Comparison of ENCODE assay signal across 9 mouse cellular contexts in genomic region chr11:72266207-72266959, GRCm38 (mm10). TPM values are rescaled to one million over a fixed set of nuclear protein-coding genes. Genes with fewer than 3 reads are reported as not detected.
DNase-seq lines count a peak whose midpoint lies in the region; ATAC-seq and TF ChIP-seq lines count a peak whose summit lies in the region.
"Had no signal": no experiment of that assay in that cellular context is flagged by ENCODE, and none has a peak within 500 bp of the region (broad histone marks: within the 10 kb centered on the region; RNA-seq: fewer than 3 reads in every experiment).

No protein-coding gene starts in this region.

- no peak for DNase-seq in spleen, adult 2 months (ENCODE audit: low read depth in 1 of 2, low spot score in 2 of 2)
- no peak for DNase-seq in spleen, adult 12 weeks (ENCODE audit: low spot score)
- peak; percentile 79 for DNase-seq in embryonic facial prominence, embryonic 10.5 days (ENCODE audit: low spot score)
- DNase-seq in heart, adult 9 months (ENCODE audit: low spot score in 2 of 2), result peak; percentile 6 to 12
- peak; percentile 37 to 69 for DNase-seq in kidney, adult 8-10 months
- peak; percentile 79 for DNase-seq in midbrain, embryonic 14.5 days

- peak overlapping the region; percentile 21; the same call in 1 of the 2 replicates for H3K4me3 ChIP-seq in spleen, adult 2 months (ENCODE audit: extremely low read depth, insufficient read depth, insufficient read length)
- peak overlapping the region; percentile 60 for H3K4me3 ChIP-seq in embryonic facial prominence, embryonic 10.5 days
- H3K4me3 ChIP-seq in limb, embryonic 13.5 days, result peak overlapping the region; percentile 44
- H3K4me3 ChIP-seq in midbrain, embryonic 14.5 days (replicated peaks; ENCODE audit: low read depth, low read length), result peak overlapping the region; percentile 40
- H3K4me3 ChIP-seq in stomach, embryonic 14.5 days (ENCODE audit: low read depth, low read length), result peak overlapping the region; percentile 40

- H3K27ac ChIP-seq in spleen, adult 2 months (ENCODE audit: insufficient read depth, low read length), result no peak overlapping the region
- H3K27ac ChIP-seq in embryonic facial prominence, embryonic 10.5 days (replicated peaks), result no peak overlapping the region
- no peak overlapping the region for H3K27ac ChIP-seq in limb, embryonic 13.5 days
- H3K27ac ChIP-seq in midbrain, embryonic 14.5 days (replicated peaks; ENCODE audit: low read depth, low read length), result no peak overlapping the region
- H3K27ac ChIP-seq in stomach, embryonic 14.5 days (ENCODE audit: low read length), result no peak overlapping the region

- no peaks in the 10 kb centered on the region; the same call in 1 of the 2 replicates for H3K4me1 ChIP-seq in spleen, adult 2 months (ENCODE audit: control insufficient read depth, insufficient read depth, insufficient read length)
- H3K4me1 ChIP-seq in embryonic facial prominence, embryonic 10.5 days, result peaks cover 23% of the 10 kb centered on the region
- H3K4me1 ChIP-seq in limb, embryonic 13.5 days, result peaks cover 15% of the 10 kb centered on the region
- peaks cover 7% of the 10 kb centered on the region; the same call in 1 of the 2 replicates for H3K4me1 ChIP-seq in midbrain, embryonic 14.5 days (ENCODE audit: control insufficient read depth, insufficient read depth, low read length)
- peaks cover 4% of the 10 kb centered on the region; the same call in 1 of the 2 replicates for H3K4me1 ChIP-seq in stomach, embryonic 14.5 days (ENCODE audit: control insufficient read depth, insufficient read depth, low read length)

- WGBS in spleen, adult 2 months, result 4% methylated on average over 46 of the region's 46 CpGs
- 2% methylated on average over 46 of the region's 46 CpGs for WGBS in embryonic facial prominence, embryonic 10.5 days
- under 1% methylated on average over 46 of the region's 46 CpGs for WGBS in limb, embryonic 13.5 days
- 2% methylated on average over 46 of the region's 46 CpGs for WGBS in midbrain, embryonic 14.5 days
- WGBS in stomach, embryonic 14.5 days, result 1% methylated on average over 45 of the region's 46 CpGs

- no peak for TF ChIP-seq POLR2A in spleen, adult 2 months (IDR thresholded peaks at IDR 0.05; ENCODE audit: low read depth, low read length)

- H3K27me3 ChIP-seq in spleen, adult 2 months (ENCODE audit: control insufficient read depth, insufficient read depth, low read length), result peaks cover 5% of the 10 kb centered on the region
- peaks cover 61% of the 10 kb centered on the region for H3K27me3 ChIP-seq in embryonic facial prominence, embryonic 10.5 days (replicated peaks; ENCODE audit: low read depth, poor library complexity, severe bottlenecking)
- H3K27me3 ChIP-seq in limb, embryonic 13.5 days, result peaks cover 67% of the 10 kb centered on the region
- H3K27me3 ChIP-seq in midbrain, embryonic 14.5 days (ENCODE audit: control insufficient read depth, insufficient read depth, low read length), result peaks cover 30% of the 10 kb centered on the region
- H3K27me3 ChIP-seq in stomach, embryonic 14.5 days (ENCODE audit: control insufficient read depth, insufficient read depth, low read length), result peaks cover 17% of the 10 kb centered on the region

- H3K9ac ChIP-seq in limb, embryonic 13.5 days, result peak overlapping the region; percentile 62
- H3K9ac ChIP-seq in midbrain, embryonic 14.5 days (replicated peaks; ENCODE audit: low read length), result peak overlapping the region; percentile 32
- H3K9ac ChIP-seq in stomach, embryonic 14.5 days (replicated peaks; ENCODE audit: low read depth, low read length), result no peak overlapping the region

- peak overlapping the region; percentile 85 for H3K4me2 ChIP-seq in limb, embryonic 13.5 days (replicated peaks)
- H3K4me2 ChIP-seq in midbrain, embryonic 14.5 days (ENCODE audit: low read length), result peak overlapping the region; percentile 72
- peak overlapping the region; percentile 93 for H3K4me2 ChIP-seq in stomach, embryonic 14.5 days (replicated peaks; ENCODE audit: low read depth, low read length)

- no peaks in the 10 kb centered on the region for H3K9me3 ChIP-seq in embryonic facial prominence, embryonic 10.5 days
- no peaks in the 10 kb centered on the region for H3K9me3 ChIP-seq in limb, embryonic 13.5 days
- H3K9me3 ChIP-seq in midbrain, embryonic 14.5 days (ENCODE audit: control insufficient read depth, low read length), result no peaks in the 10 kb centered on the region
- no peaks in the 10 kb centered on the region for H3K9me3 ChIP-seq in stomach, embryonic 14.5 days (ENCODE audit: control insufficient read depth, low read depth, low read length)
- H3K9me3 ChIP-seq: G1E had no signal

- H3K36me3 ChIP-seq in spleen, adult 2 months (ENCODE audit: control insufficient read depth, insufficient read depth, low read length), result no peaks in the 10 kb centered on the region
- no peaks in the 10 kb centered on the region for H3K36me3 ChIP-seq in embryonic facial prominence, embryonic 10.5 days (replicated peaks)
- no peaks in the 10 kb centered on the region for H3K36me3 ChIP-seq in limb, embryonic 13.5 days
- H3K36me3 ChIP-seq in midbrain, embryonic 14.5 days (ENCODE audit: control insufficient read depth, insufficient read depth, low read length), result no peaks in the 10 kb centered on the region
- no peaks in the 10 kb centered on the region for H3K36me3 ChIP-seq in stomach, embryonic 14.5 days (ENCODE audit: control insufficient read depth, insufficient read depth, low read length)
- H3K36me3 ChIP-seq: G1E had no signal

- no peak for TF ChIP-seq CTCF in spleen, adult 2 months (IDR thresholded peaks at IDR 0.05; ENCODE audit: extremely low read depth, insufficient read depth, insufficient read length, insufficient replicate concordance)

- ATAC-seq in limb, embryonic 13.5 days (ENCODE audit: low FRiP score, low read depth), result peak; percentile 61; the same call in 1 of the 2 replicates
- peak; percentile 73 for ATAC-seq in midbrain, embryonic 14.5 days (ENCODE audit: low FRiP score, low TSS enrichment)
- ATAC-seq in stomach, embryonic 14.5 days (ENCODE audit: insufficient number of reproducible peaks, insufficient read depth, low FRiP score, low read depth), result peak; percentile 77; the same call in 1 of the 2 replicates

RNA-seq across cellular contexts. Expression of gene Slc13a5, which starts 0.6 kb away (rescaled TPM):
- not detected in 2 replicates for polyA plus RNA-seq in spleen, adult 2 months (2012; rRNA removed)
- polyA plus RNA-seq in embryonic facial prominence, embryonic 10.5 days (2016; fragmentation: Nextera tagmentation; extraction: Ambion mirVana), result 0.10 and 0.14 TPM in 2 replicates
- polyA plus RNA-seq in limb, embryonic 13.5 days (2015; fragmentation: Nextera tagmentation; extraction: Ambion mirVana), result 0.18 and 0.84 TPM in 2 replicates
- 1.0 and 2.0 TPM in 2 replicates for polyA plus RNA-seq in midbrain, embryonic 14.5 days (2014; fragmentation: Nextera tagmentation; extraction: Ambion mirVana)
- 0.21 and 0.49 TPM in 2 replicates for polyA plus RNA-seq in stomach, embryonic 14.5 days (2014; fragmentation: Nextera tagmentation; extraction: Ambion mirVana)
- polyA plus RNA-seq: G1E had no signal

RNA-seq across cellular contexts. Expression of gene Xaf1, which starts 35.0 kb away (rescaled TPM):
- 20.7 and 22.3 TPM in 2 replicates for polyA plus RNA-seq in spleen, adult 2 months (2012; rRNA removed)
- polyA plus RNA-seq in embryonic facial prominence, embryonic 10.5 days (2016; fragmentation: Nextera tagmentation; extraction: Ambion mirVana), result 3.2 and 3.4 TPM in 2 replicates
- 2.4 and 2.5 TPM in 2 replicates for polyA plus RNA-seq in limb, embryonic 13.5 days (2015; fragmentation: Nextera tagmentation; extraction: Ambion mirVana)
- polyA plus RNA-seq in midbrain, embryonic 14.5 days (2014; fragmentation: Nextera tagmentation; extraction: Ambion mirVana), result 1.1 and 3.3 TPM in 2 replicates
- 3.7 and 4.4 TPM in 2 replicates for polyA plus RNA-seq in stomach, embryonic 14.5 days (2014; fragmentation: Nextera tagmentation; extraction: Ambion mirVana)

RNA-seq across cellular contexts. Expression of gene Fbxo39, which starts 47.9 kb away (rescaled TPM):
- 0.08 and 0.27 TPM in 2 replicates for polyA plus RNA-seq in spleen, adult 2 months (2012; rRNA removed)
- not detected in 2 replicates for polyA plus RNA-seq in embryonic facial prominence, embryonic 10.5 days (2016; fragmentation: Nextera tagmentation; extraction: Ambion mirVana)
- polyA plus RNA-seq in limb, embryonic 13.5 days (2015; fragmentation: Nextera tagmentation; extraction: Ambion mirVana), result not detected in 2 replicates
- polyA plus RNA-seq in midbrain, embryonic 14.5 days (2014; fragmentation: Nextera tagmentation; extraction: Ambion mirVana), result not detected in 2 replicates
- not detected in 2 replicates for polyA plus RNA-seq in stomach, embryonic 14.5 days (2014; fragmentation: Nextera tagmentation; extraction: Ambion mirVana)
- polyA plus RNA-seq: G1E had no signal

RNA-seq across cellular contexts. Expression of gene Med31, which starts 51.0 kb away (rescaled TPM):
- polyA plus RNA-seq in spleen, adult 2 months (2012; rRNA removed), result 3.0 and 3.3 TPM in 2 replicates
- 46.7 and 50.8 TPM in 2 replicates for polyA plus RNA-seq in embryonic facial prominence, embryonic 10.5 days (2016; fragmentation: Nextera tagmentation; extraction: Ambion mirVana)
- 48.9 and 49.6 TPM in 2 replicates for polyA plus RNA-seq in limb, embryonic 13.5 days (2015; fragmentation: Nextera tagmentation; extraction: Ambion mirVana)
- 61.1 and 68.5 TPM in 2 replicates for polyA plus RNA-seq in midbrain, embryonic 14.5 days (2014; fragmentation: Nextera tagmentation; extraction: Ambion mirVana)
- 41.0 and 42.7 TPM in 2 replicates for polyA plus RNA-seq in stomach, embryonic 14.5 days (2014; fragmentation: Nextera tagmentation; extraction: Ambion mirVana)

RNA-seq across cellular contexts. Expression of gene Txndc17, which starts 59.0 kb away (rescaled TPM):
- 15.8 and 19.9 TPM in 2 replicates for polyA plus RNA-seq in spleen, adult 2 months (2012; rRNA removed)
- 180 TPM in 2 replicates for polyA plus RNA-seq in embryonic facial prominence, embryonic 10.5 days (2016; fragmentation: Nextera tagmentation; extraction: Ambion mirVana)
- polyA plus RNA-seq in limb, embryonic 13.5 days (2015; fragmentation: Nextera tagmentation; extraction: Ambion mirVana), result 229 and 230 TPM in 2 replicates
- 137 and 150 TPM in 2 replicates for polyA plus RNA-seq in midbrain, embryonic 14.5 days (2014; fragmentation: Nextera tagmentation; extraction: Ambion mirVana)
- 206 and 213 TPM in 2 replicates for polyA plus RNA-seq in stomach, embryonic 14.5 days (2014; fragmentation: Nextera tagmentation; extraction: Ambion mirVana)

Comparison
In these comparisons a context has a peak if more than half of its experiments do, and no peak if none do; other contexts are left out.
1. DNase-seq: peak in embryonic facial prominence, embryonic 10.5 days (single experiment), heart, adult 9 months (2 of 2), kidney, adult 8-10 months (2 of 2) and midbrain, embryonic 14.5 days (single experiment); none in spleen, adult 2 months (0 of 2) and spleen, adult 12 weeks (single experiment).
2. Peak in every context shown above with its lines, with median percentiles within 50 percentile points of each other: H3K4me3 ChIP-seq, ATAC-seq and H3K4me2 ChIP-seq.